Mouse (Mus musculus): ENCODE measurements around the gene Tmem245. TPM values are rescaled to one million over a fixed set of nuclear protein-coding genes. Genes with fewer than 3 reads are reported as not detected.

The Tmem245 gene
- total and polyA plus RNA-seq, 2 experiments from 2014 or later: 23.7 to 68.4 TPM

GRCm38 (mm10) chr4:56912382-56913001 lies 34.7 kb downstream of the Tmem245 start:
- Histone ChIP-seq H3K27me3 (ENCODE audit: control insufficient read depth, insufficient read depth, low read length) (no peaks in the 10 kb centered on the region), H3K9ac (replicated peaks; ENCODE audit: low read depth, low read length) (no peak overlapping the region), H3K36me3 (replicated peaks; ENCODE audit: control insufficient read depth, insufficient read depth, low read length) (peaks cover 83% of the 10 kb centered on the region), H3K4me2 (ENCODE audit: low read depth, low read length) (no peak overlapping the region), H3K4me1 (ENCODE audit: control insufficient read depth, insufficient read depth) (no peaks in the 10 kb centered on the region), H3K4me3 (ENCODE audit: low read depth, low read length) (no peak overlapping the region), H3K9me3 (replicated peaks; ENCODE audit: control insufficient read depth, low read length) (no peaks in the 10 kb centered on the region), H3K27ac (ENCODE audit: low read depth) (no peak overlapping the region)
- DNase-seq (ENCODE audit: low spot score) (no peak), ATAC-seq (ENCODE audit: insufficient read depth, low read depth) (no peak)
- TF ChIP-seq CTCF (IDR thresholded peaks at IDR 0.05; ENCODE audit: low read depth) (no peak), EP300 (IDR thresholded peaks at IDR 0.05; ENCODE audit: low read depth) (no peak)
- WGBS: 90% methylated on average over 7 of the region's 7 CpGs

- Histone ChIP-seq H3K9me3 (replicated peaks; ENCODE audit: control insufficient read depth, low read length) (no peaks in the 10 kb centered on the region), H3K27ac (ENCODE audit: low read depth) (no peak overlapping the region), H3K4me3 (ENCODE audit: low read depth, low read length) (no peak overlapping the region), H3K9ac (replicated peaks; ENCODE audit: low read depth, low read length) (no peak overlapping the region), H3K36me3 (replicated peaks; ENCODE audit: control insufficient read depth, insufficient read depth, low read length) (peaks cover 85% of the 10 kb centered on the region), H3K27me3 (ENCODE audit: control insufficient read depth, insufficient read depth, low read length) (no peaks in the 10 kb centered on the region), H3K4me2 (ENCODE audit: low read depth, low read length) (no peak overlapping the region), H3K4me1 (ENCODE audit: control insufficient read depth, insufficient read depth) (no peaks in the 10 kb centered on the region)
- DNase-seq (ENCODE audit: low spot score) (no peak), ATAC-seq (ENCODE audit: insufficient read depth, low read depth) (no peak)
- WGBS: 77% methylated on average over 3 of the region's 3 CpGs
- TF ChIP-seq CTCF (IDR thresholded peaks at IDR 0.05; ENCODE audit: low read depth) (no peak), EP300 (IDR thresholded peaks at IDR 0.05; ENCODE audit: low read depth) (no peak)
Observed at GRCm38 (mm10) chr4:56909568-56909967, 37.7 kb downstream of the Tmem245 start.

- no peak overlapping the region for H3K4me3 ChIP-seq (ENCODE audit: low read depth, low read length)
- TF ChIP-seq CTCF (IDR thresholded peaks at IDR 0.05; ENCODE audit: low read depth) (no peak), EP300 (IDR thresholded peaks at IDR 0.05; ENCODE audit: low read depth) (no peak)
- H3K9me3 ChIP-seq (replicated peaks; ENCODE audit: control insufficient read depth, low read length): no peaks in the 10 kb centered on the region
- H3K9ac ChIP-seq (replicated peaks; ENCODE audit: low read depth, low read length): no peak overlapping the region
- peaks cover 86% of the 10 kb centered on the region for H3K36me3 ChIP-seq (replicated peaks; ENCODE audit: control insufficient read depth, insufficient read depth, low read length)
- ATAC-seq (ENCODE audit: insufficient read depth, low read depth) (no peak), DNase-seq (ENCODE audit: low spot score) (no peak)
- H3K27me3 ChIP-seq (ENCODE audit: control insufficient read depth, insufficient read depth, low read length): no peaks in the 10 kb centered on the region
- no peak overlapping the region for H3K4me2 ChIP-seq (ENCODE audit: low read depth, low read length)
- no peaks in the 10 kb centered on the region for H3K4me1 ChIP-seq (ENCODE audit: control insufficient read depth, insufficient read depth)
- H3K27ac ChIP-seq (ENCODE audit: low read depth): no peak overlapping the region
- 93% methylated on average over 5 of the region's 5 CpGs for WGBS
Observed at GRCm38 (mm10) chr4:56907671-56908070, 39.6 kb downstream of the Tmem245 start.

- ATAC-seq (ENCODE audit: insufficient read depth, low read depth): no peak
- Histone ChIP-seq H3K4me1 (ENCODE audit: control insufficient read depth, insufficient read depth) (no peaks in the 10 kb centered on the region), H3K9ac (replicated peaks; ENCODE audit: low read depth, low read length) (no peak overlapping the region), H3K27me3 (ENCODE audit: control insufficient read depth, insufficient read depth, low read length) (no peaks in the 10 kb centered on the region), H3K9me3 (replicated peaks; ENCODE audit: control insufficient read depth, low read length) (no peaks in the 10 kb centered on the region), H3K4me3 (ENCODE audit: low read depth, low read length) (no peak overlapping the region), H3K36me3 (replicated peaks; ENCODE audit: control insufficient read depth, insufficient read depth, low read length) (peaks cover 89% of the 10 kb centered on the region), H3K27ac (ENCODE audit: low read depth) (no peak overlapping the region), H3K4me2 (ENCODE audit: low read depth, low read length) (no peak overlapping the region)
- TF ChIP-seq EP300 (IDR thresholded peaks at IDR 0.05; ENCODE audit: low read depth) (no peak), CTCF (IDR thresholded peaks at IDR 0.05; ENCODE audit: low read depth) (no peak)
- DNase-seq (ENCODE audit: low spot score): no peak
- 96% methylated on average over 3 of the region's 3 CpGs for WGBS
Observed at GRCm38 (mm10) chr4:56906926-56907325, 40.3 kb downstream of the Tmem245 start.

GRCm38 (mm10) chr4:56905507-56905906 lies 41.7 kb downstream of the Tmem245 start:
- H3K9ac ChIP-seq (replicated peaks; ENCODE audit: low read depth, low read length): no peak overlapping the region
- no peak for ATAC-seq (ENCODE audit: insufficient read depth, low read depth)
- H3K9me3 ChIP-seq (replicated peaks; ENCODE audit: control insufficient read depth, low read length): no peaks in the 10 kb centered on the region
- TF ChIP-seq EP300 (IDR thresholded peaks at IDR 0.05; ENCODE audit: low read depth): no peak
- no peak for TF ChIP-seq CTCF (IDR thresholded peaks at IDR 0.05; ENCODE audit: low read depth)
- H3K4me3 ChIP-seq (ENCODE audit: low read depth, low read length): no peak overlapping the region
- WGBS: 97% methylated on average over 5 of the region's 5 CpGs
- H3K27me3 ChIP-seq (ENCODE audit: control insufficient read depth, insufficient read depth, low read length): no peaks in the 10 kb centered on the region
- no peak for DNase-seq (ENCODE audit: low spot score)
- H3K36me3 ChIP-seq (replicated peaks; ENCODE audit: control insufficient read depth, insufficient read depth, low read length): peaks cover 86% of the 10 kb centered on the region
- H3K4me2 ChIP-seq (ENCODE audit: low read depth, low read length): no peak overlapping the region
- no peaks in the 10 kb centered on the region for H3K4me1 ChIP-seq (ENCODE audit: control insufficient read depth, insufficient read depth)
- no peak overlapping the region for H3K27ac ChIP-seq (ENCODE audit: low read depth)

GRCm38 (mm10) chr4:56901671-56902070 lies 45.6 kb downstream of the Tmem245 start:
- Histone ChIP-seq H3K9me3 (replicated peaks; ENCODE audit: control insufficient read depth, low read length) (no peaks in the 10 kb centered on the region), H3K27ac (ENCODE audit: low read depth) (no peak overlapping the region), H3K36me3 (replicated peaks; ENCODE audit: control insufficient read depth, insufficient read depth, low read length) (peaks cover 77% of the 10 kb centered on the region), H3K4me1 (ENCODE audit: control insufficient read depth, insufficient read depth) (0 out of 2 replicates have a peak, but pooled peaks cover 4% of the 10 kb centered on the region), H3K4me3 (ENCODE audit: low read depth, low read length) (no peak overlapping the region), H3K27me3 (ENCODE audit: control insufficient read depth, insufficient read depth, low read length) (no peaks in the 10 kb centered on the region), H3K4me2 (ENCODE audit: low read depth, low read length) (no peak overlapping the region), H3K9ac (replicated peaks; ENCODE audit: low read depth, low read length) (no peak overlapping the region)
- 0 out of 2 replicates have a peak, but pooled peaks have one; percentile 11 for TF ChIP-seq CTCF (IDR thresholded peaks at IDR 0.05; ENCODE audit: low read depth)
- no peak for TF ChIP-seq EP300 (IDR thresholded peaks at IDR 0.05; ENCODE audit: low read depth)
- 93% methylated on average over 2 of the region's 2 CpGs for WGBS
- DNase-seq (ENCODE audit: low spot score) (no peak), ATAC-seq (ENCODE audit: insufficient read depth, low read depth) (no peak)

Measured in heart, postnatal 0 days (tissue).